Mouse (Mus musculus) midbrain, embryonic 12.5 days (tissue): ENCODE measurements around the gene Crtc3. TPM values are rescaled to one million over a fixed set of nuclear protein-coding genes. Genes with fewer than 3 reads are reported as not detected.

Experiments used
- ATAC-seq: fragments of 200-750 bp; cut with Nextera tagmentation; 2 replicates; pipeline ENCODE4 v1.8.0; 2017; ENCODE audit warnings: low read depth, moderate TSS enrichment, moderate library complexity; ENCODE audit not compliant: low FRiP score
- H3K27ac ChIP-seq: fragments of 300-500 bp; sonication (generic); replicated peaks from 2 replicates; pipeline ENCODE4 v1.5.1; 2016; ENCODE audit warnings: mild to moderate bottlenecking
- H3K27me3 ChIP-seq: fragments of 300-500 bp; sonication (generic); 2 replicates; pipeline ENCODE4 v1.6.1; 2016; ENCODE audit warnings: mild to moderate bottlenecking
- H3K36me3 ChIP-seq: fragments of 300-500 bp; sonication (generic); 2 replicates; pipeline ENCODE4 v1.6.1; 2016
- H3K4me1 ChIP-seq: fragments of 300-500 bp; sonication (generic); 2 replicates; pipeline ENCODE4 v1.6.1; 2016
- H3K4me2 ChIP-seq: fragments of 300-500 bp; sonication (generic); replicated peaks from 2 replicates; pipeline ENCODE4 v1.6.1; 2016; ENCODE audit warnings: mild to moderate bottlenecking, moderate library complexity
- H3K4me3 ChIP-seq: fragments of 300-500 bp; sonication (generic); 2 replicates; pipeline ENCODE4 v1.5.1; 2016; ENCODE audit warnings: mild to moderate bottlenecking
- H3K9ac ChIP-seq: fragments of 300-500 bp; sonication (generic); replicated peaks from 2 replicates; pipeline ENCODE4 v1.6.1; 2016; ENCODE audit warnings: mild to moderate bottlenecking, moderate library complexity
- H3K9me3 ChIP-seq: fragments of 300-500 bp; sonication (generic); 2 replicates; pipeline ENCODE4 v1.6.1; 2016; ENCODE audit warnings: mild to moderate bottlenecking
- WGBS: fragments of 180-500 bp; shearing (Covaris S2); methylation state at CpG from one replicate; pipeline ENCODE4 v1.1.7; 2016; 5-methylcytosine and 5-hydroxymethylcytosine counted together
- polyA plus RNA-seq: library from polyadenylated mRNA; unstranded; fragments of >200 nt; fragmentation: Nextera tagmentation; extraction: Ambion mirVana; gene quantifications from 2 replicates; pipeline ENCODE4 v1.2.1, GENCODE M21; 2016

The Crtc3 gene
- polyA plus RNA-seq, 1 experiment from 2014 or later: 13.7 TPM

DNA sequence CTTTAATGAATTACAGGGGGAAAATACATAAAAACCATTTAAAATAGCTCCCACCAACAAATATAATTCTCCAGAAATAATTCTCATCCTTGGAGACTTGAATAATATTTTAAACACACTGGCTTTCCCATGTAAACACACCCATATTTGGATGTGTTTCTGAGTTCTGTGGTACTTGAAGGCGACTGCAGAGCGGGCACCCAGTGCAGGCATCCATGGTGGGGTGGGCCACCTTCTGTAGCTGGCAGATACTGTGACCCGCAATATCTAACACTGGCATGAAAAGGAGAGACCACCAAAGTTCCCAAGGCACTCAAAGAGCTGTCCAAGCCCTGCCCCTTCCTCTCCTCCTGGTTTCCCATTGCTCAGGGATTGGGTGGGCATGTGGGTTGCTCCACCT, 74.6 kb downstream of the Crtc3 start:
- ATAC-seq: no peak
- Histone ChIP-seq H3K9ac (no peak overlapping the region), H3K36me3 (peaks cover 9% of the 10 kb centered on the region; the same call in 1 of the 2 replicates), H3K4me1 (0 out of 2 replicates have a peak, but pooled peaks cover 4% of the 10 kb centered on the region), H3K4me3 (no peak overlapping the region), H3K9me3 (no peaks in the 10 kb centered on the region), H3K27me3 (no peaks in the 10 kb centered on the region), H3K27ac (no peak overlapping the region), H3K4me2 (no peak overlapping the region)
- WGBS: 89% methylated on average over 3 of the region's 3 CpGs

GRCm38 (mm10) chr7:80612191-80612787, 76.4 kb downstream of the Crtc3 start:
- 65% methylated on average over 11 of the region's 11 CpGs for WGBS
- Histone ChIP-seq H3K4me3 (no peak overlapping the region), H3K36me3 (peaks cover 9% of the 10 kb centered on the region; the same call in 1 of the 2 replicates), H3K27me3 (no peaks in the 10 kb centered on the region), H3K4me2 (no peak overlapping the region), H3K9me3 (no peaks in the 10 kb centered on the region), H3K27ac (no peak overlapping the region), H3K9ac (no peak overlapping the region), H3K4me1 (0 out of 2 replicates have a peak, but pooled peaks cover 7% of the 10 kb centered on the region)
- ATAC-seq: no peak

GRCm38 (mm10) chr7:80611646-80612045, 77.0 kb downstream of the Crtc3 start:
- no peak overlapping the region for H3K4me2 ChIP-seq
- WGBS: 81% methylated on average over 7 of the region's 7 CpGs
- no peak for ATAC-seq
- peaks cover 9% of the 10 kb centered on the region; the same call in 1 of the 2 replicates for H3K36me3 ChIP-seq
- H3K27ac ChIP-seq: no peak overlapping the region
- 0 out of 2 replicates have a peak, but pooled peaks cover 8% of the 10 kb centered on the region for H3K4me1 ChIP-seq
- H3K9ac ChIP-seq: no peak overlapping the region
- H3K27me3 ChIP-seq: no peaks in the 10 kb centered on the region
- no peak overlapping the region for H3K4me3 ChIP-seq
- no peaks in the 10 kb centered on the region for H3K9me3 ChIP-seq

DNA sequence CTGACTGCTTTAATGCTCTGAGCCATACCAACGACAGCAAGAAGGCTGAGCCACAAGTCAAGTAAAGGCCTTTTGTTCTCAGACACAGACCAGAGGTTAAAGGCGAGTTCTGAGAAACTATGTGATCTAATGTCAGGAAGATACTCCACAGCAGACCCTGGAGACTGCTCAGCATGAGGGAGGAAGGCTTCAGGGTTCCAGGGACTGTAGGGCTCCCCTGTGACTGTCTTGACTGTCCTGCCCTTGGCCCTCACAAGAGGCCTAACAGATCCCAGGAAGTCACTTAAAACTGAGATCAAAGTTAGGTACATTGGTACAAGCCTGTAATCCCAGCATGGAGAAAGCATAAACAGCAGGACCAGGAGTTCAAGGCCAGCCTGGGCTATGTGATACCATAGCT, 81.2 kb downstream of the Crtc3 start:
- no peak for ATAC-seq
- Histone ChIP-seq H3K36me3 (peaks cover 5% of the 10 kb centered on the region; the same call in 1 of the 2 replicates), H3K27me3 (no peaks in the 10 kb centered on the region), H3K27ac (no peak overlapping the region), H3K4me1 (peaks cover 14% of the 10 kb centered on the region), H3K9ac (no peak overlapping the region), H3K4me3 (no peak overlapping the region), H3K9me3 (no peaks in the 10 kb centered on the region), H3K4me2 (no peak overlapping the region)
- WGBS: 43% methylated on average over 2 of the region's 2 CpGs

- ATAC-seq: no peak
- 75% methylated on average over 4 of the region's 4 CpGs for WGBS
- no peaks in the 10 kb centered on the region for H3K9me3 ChIP-seq
- no peak overlapping the region for H3K9ac ChIP-seq
- H3K27ac ChIP-seq: no peak overlapping the region
- no peak overlapping the region for H3K4me3 ChIP-seq
- H3K4me1 ChIP-seq: peaks cover 10% of the 10 kb centered on the region
- H3K36me3 ChIP-seq: peaks cover 7% of the 10 kb centered on the region; the same call in 1 of the 2 replicates
- H3K27me3 ChIP-seq: no peaks in the 10 kb centered on the region
- H3K4me2 ChIP-seq: no peak overlapping the region
Measured at GRCm38 (mm10) chr7:80606435-80606834, 82.2 kb downstream of the Crtc3 start.

DNA sequence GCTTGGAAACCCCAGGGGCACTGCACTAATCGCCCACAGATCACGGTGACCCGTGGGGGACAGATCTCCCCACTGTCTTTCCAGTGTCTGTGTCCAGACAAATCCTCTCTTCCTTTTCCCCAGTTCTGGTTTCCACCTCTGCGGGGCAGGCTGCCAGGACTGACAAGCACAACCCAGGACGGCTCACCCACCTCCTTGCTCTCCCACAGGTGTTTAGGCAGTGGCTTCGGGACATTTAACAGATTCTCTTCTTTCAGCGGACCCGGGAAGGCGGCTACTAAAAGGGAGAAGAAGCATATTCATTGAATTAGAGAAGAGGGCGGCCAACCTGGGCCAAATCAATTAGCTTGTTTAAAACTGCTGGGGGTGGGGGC, 83.1 kb downstream of the Crtc3 start:
- 4% methylated on average over 10 of the region's 10 CpGs for WGBS
- Histone ChIP-seq H3K4me3 (no peak overlapping the region), H3K27ac (no peak overlapping the region), H3K36me3 (peaks cover 14% of the 10 kb centered on the region; the same call in 1 of the 2 replicates), H3K4me1 (peaks cover 10% of the 10 kb centered on the region), H3K27me3 (no peaks in the 10 kb centered on the region), H3K9me3 (no peaks in the 10 kb centered on the region), H3K9ac (no peak overlapping the region), H3K4me2 (no peak overlapping the region)
- no peak for ATAC-seq

DNA sequence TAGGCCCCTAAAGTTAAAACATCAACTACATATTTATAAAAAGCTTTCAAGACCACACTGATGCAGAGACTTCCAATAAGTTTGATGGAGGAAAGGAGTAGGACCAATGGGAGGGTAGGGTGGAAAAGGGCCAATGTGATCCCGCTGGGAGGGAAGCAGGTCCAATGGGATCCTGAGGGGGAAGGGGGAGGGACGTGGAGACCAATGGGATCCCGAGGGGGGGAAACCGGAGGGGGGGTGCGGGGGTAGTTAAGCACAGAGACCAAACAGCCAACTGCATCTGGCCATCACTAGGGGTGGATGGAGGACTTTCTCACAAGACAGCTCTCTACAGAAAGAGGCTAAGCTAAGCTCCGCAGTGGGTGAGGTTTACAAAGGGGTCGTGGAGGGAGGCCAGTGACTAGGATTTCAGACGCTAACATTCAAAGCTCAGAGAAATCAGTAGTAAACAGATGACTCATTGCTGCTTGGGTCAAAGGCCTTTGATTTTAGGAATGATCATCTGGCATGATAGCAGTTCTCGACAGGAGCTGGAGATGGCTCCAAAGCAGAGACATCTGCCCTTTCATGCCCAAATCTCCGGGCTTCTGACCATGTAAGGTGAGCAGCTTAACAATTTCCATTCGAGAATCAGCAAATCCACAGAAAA, 83.6 kb downstream of the Crtc3 start:
- Histone ChIP-seq H3K4me1 (peaks cover 10% of the 10 kb centered on the region), H3K4me2 (no peak overlapping the region), H3K9me3 (no peaks in the 10 kb centered on the region), H3K4me3 (no peak overlapping the region), H3K27me3 (no peaks in the 10 kb centered on the region), H3K36me3 (peaks cover 14% of the 10 kb centered on the region; the same call in 1 of the 2 replicates), H3K9ac (no peak overlapping the region), H3K27ac (no peak overlapping the region)
- WGBS: 23% methylated on average over 11 of the region's 11 CpGs
- ATAC-seq: no peak

DNA sequence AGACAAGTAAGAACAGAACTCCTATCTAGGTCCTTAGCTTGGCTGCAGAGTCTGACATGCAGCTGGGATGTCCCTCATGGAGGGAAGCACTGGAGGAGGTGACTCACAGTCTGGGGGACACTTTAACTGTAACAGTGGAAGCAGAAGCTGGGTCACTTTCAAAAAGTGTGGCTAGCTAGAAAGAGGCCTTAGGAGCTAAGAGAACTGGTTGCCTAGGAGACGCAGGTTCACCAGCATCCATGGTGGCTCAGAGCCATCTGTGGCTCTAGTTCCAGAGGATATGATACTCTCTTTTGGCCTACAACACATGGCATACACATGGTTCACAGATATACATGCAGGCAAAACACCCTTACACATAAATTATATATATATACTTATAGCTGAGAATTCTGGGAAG, 86.1 kb downstream of the Crtc3 start:
- peaks cover 25% of the 10 kb centered on the region for H3K36me3 ChIP-seq
- no peaks in the 10 kb centered on the region for H3K27me3 ChIP-seq
- H3K9ac ChIP-seq: no peak overlapping the region
- H3K4me1 ChIP-seq: peaks cover 10% of the 10 kb centered on the region
- H3K4me2 ChIP-seq: no peak overlapping the region
- no peak for ATAC-seq
- H3K9me3 ChIP-seq: no peaks in the 10 kb centered on the region
- 96% methylated on average over 1 of the region's 1 CpGs for WGBS
- no peak overlapping the region for H3K27ac ChIP-seq
- no peak overlapping the region for H3K4me3 ChIP-seq

GRCm38 (mm10) chr7:80598436-80598985, 90.2 kb downstream of the Crtc3 start:
- no peak overlapping the region for H3K4me3 ChIP-seq
- WGBS: 94% methylated on average over 13 of the region's 13 CpGs
- no peak for ATAC-seq
- H3K27me3 ChIP-seq: no peaks in the 10 kb centered on the region
- H3K27ac ChIP-seq: no peak overlapping the region
- no peaks in the 10 kb centered on the region for H3K4me1 ChIP-seq
- no peaks in the 10 kb centered on the region for H3K9me3 ChIP-seq
- H3K4me2 ChIP-seq: no peak overlapping the region
- no peak overlapping the region for H3K9ac ChIP-seq
- peaks cover 35% of the 10 kb centered on the region for H3K36me3 ChIP-seq

DNA sequence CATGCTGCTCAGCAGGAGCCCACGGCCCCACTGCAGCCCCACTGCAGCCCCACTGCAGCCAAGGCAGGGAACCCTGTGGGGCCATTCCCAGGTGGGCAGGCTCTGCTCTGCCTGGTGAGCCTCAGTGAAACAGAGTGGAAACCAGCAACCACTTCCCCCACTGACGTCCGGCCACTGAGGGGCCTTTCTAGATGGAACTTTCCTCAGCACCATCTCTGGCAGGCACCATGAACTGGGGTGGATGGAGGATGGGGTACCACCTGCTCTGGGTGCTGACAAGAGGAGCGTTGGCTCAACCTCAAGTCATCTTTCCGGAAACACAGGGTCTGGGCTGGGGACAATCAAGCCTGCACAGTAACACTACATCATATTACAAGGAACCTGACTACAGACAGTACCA, 90.8 kb downstream of the Crtc3 start:
- no peak overlapping the region for H3K9ac ChIP-seq
- no peak for ATAC-seq
- no peak overlapping the region for H3K4me2 ChIP-seq
- 88% methylated on average over 5 of the region's 5 CpGs for WGBS
- H3K4me1 ChIP-seq: no peaks in the 10 kb centered on the region
- no peak overlapping the region for H3K27ac ChIP-seq
- peaks cover 32% of the 10 kb centered on the region for H3K36me3 ChIP-seq
- no peaks in the 10 kb centered on the region for H3K27me3 ChIP-seq
- no peak overlapping the region for H3K4me3 ChIP-seq
- no peaks in the 10 kb centered on the region for H3K9me3 ChIP-seq

GRCm38 (mm10) chr7:80589054-80589746, 99.5 kb downstream of the Crtc3 start:
- Histone ChIP-seq H3K27ac (no peak overlapping the region), H3K27me3 (no peaks in the 10 kb centered on the region; the same call in 1 of the 2 replicates), H3K9me3 (no peaks in the 10 kb centered on the region), H3K36me3 (peaks cover 43% of the 10 kb centered on the region), H3K4me3 (no peak overlapping the region), H3K4me2 (no peak overlapping the region), H3K4me1 (peaks cover 14% of the 10 kb centered on the region; the same call in 1 of the 2 replicates), H3K9ac (no peak overlapping the region)
- WGBS: 89% methylated on average over 16 of the region's 16 CpGs
- no peak for ATAC-seq

GRCm38 (mm10) chr7:80587684-80588083, 101.0 kb downstream of the Crtc3 start:
- Histone ChIP-seq H3K4me3 (peak overlapping the region; percentile 19; the same call in 1 of the 2 replicates), H3K9ac (no peak overlapping the region), H3K36me3 (peaks cover 43% of the 10 kb centered on the region), H3K27ac (peak overlapping the region; percentile 11), H3K9me3 (no peaks in the 10 kb centered on the region), H3K4me1 (peaks cover 14% of the 10 kb centered on the region; the same call in 1 of the 2 replicates), H3K4me2 (peak overlapping the region; percentile 43), H3K27me3 (no peaks in the 10 kb centered on the region; the same call in 1 of the 2 replicates)
- ATAC-seq: peak; percentile 50
- WGBS: 30% methylated on average over 10 of the region's 10 CpGs
